Mouse (Mus musculus): Measurements from ENCODE around the gene Eif3l.

Gene Eif3l

GRCm38 (mm10) chr15:79093083-79093839 lies 18.3 kb downstream of the Eif3l start:
- no peak for DNase-seq (ENCODE audit: low spot score in 2 of 2)

- DNase-seq (ENCODE audit: low spot score in 2 of 2) = no peak
Observed at GRCm38 (mm10) chr15:79095483-79095882, 20.5 kb downstream of the Eif3l start.

GRCm38 (mm10) chr15:79096556-79096955 lies 21.6 kb downstream of the Eif3l start:
- no peak for DNase-seq (ENCODE audit: low spot score in 2 of 2)

- DNase-seq (ENCODE audit: low spot score in 2 of 2) = no peak
Observed at GRCm38 (mm10) chr15:79097135-79097534, 22.2 kb downstream of the Eif3l start.

GRCm38 (mm10) chr15:79097611-79098025 lies 22.6 kb downstream of the Eif3l start:
- DNase-seq (ENCODE audit: low spot score in 2 of 2) = no peak

- no peak for DNase-seq (ENCODE audit: low spot score in 2 of 2)
Observed at GRCm38 (mm10) chr15:79098220-79098619, 23.2 kb downstream of the Eif3l start.

- no peak for DNase-seq (ENCODE audit: low spot score in 2 of 2)
Observed at GRCm38 (mm10) chr15:79098868-79099267, 23.9 kb downstream of the Eif3l start.

GRCm38 (mm10) chr15:79099456-79099855 lies 24.5 kb downstream of the Eif3l start:
- no peak for DNase-seq (ENCODE audit: low spot score in 2 of 2)

GRCm38 (mm10) chr15:79100391-79100790 lies 25.4 kb downstream of the Eif3l start:
- no peak for DNase-seq (ENCODE audit: low spot score in 2 of 2)

GRCm38 (mm10) chr15:79101531-79101930 lies 26.6 kb downstream of the Eif3l start:
- DNase-seq (ENCODE audit: low spot score in 2 of 2) = no peak

GRCm38 (mm10) chr15:79103264-79103663 lies 28.3 kb downstream of the Eif3l start:
- DNase-seq (ENCODE audit: low spot score in 2 of 2) = no peak

- DNase-seq (ENCODE audit: low spot score in 2 of 2) = no peak
Observed at GRCm38 (mm10) chr15:79105804-79106203, 30.8 kb downstream of the Eif3l start.

GRCm38 (mm10) chr15:79107966-79108365 lies 33.0 kb downstream of the Eif3l start:
- DNase-seq (ENCODE audit: low spot score in 2 of 2) = no peak

GRCm38 (mm10) chr15:79108421-79109320 lies 33.7 kb downstream of the Eif3l start, which contains the start of gene Micall1:
Gene Micall1, plus strand, starts transcription at chr15:79108898.
- DNase-seq (ENCODE audit: low spot score in 2 of 2) = no peak

GRCm38 (mm10) chr15:79109321-79109934 lies 34.4 kb downstream of the Eif3l start:
- DNase-seq (ENCODE audit: low spot score in 2 of 2) = no peak

GRCm38 (mm10) chr15:79110031-79110430 lies 35.1 kb downstream of the Eif3l start:
- DNase-seq (ENCODE audit: low spot score in 2 of 2) = no peak

GRCm38 (mm10) chr15:79110528-79110927 lies 35.5 kb downstream of the Eif3l start:
- no peak for DNase-seq (ENCODE audit: low spot score in 2 of 2)

- no peak for DNase-seq (ENCODE audit: low spot score in 2 of 2)
Observed at GRCm38 (mm10) chr15:79111774-79112173, 36.8 kb downstream of the Eif3l start.

GRCm38 (mm10) chr15:79115276-79115675 lies 40.3 kb downstream of the Eif3l start:
- no peak for DNase-seq (ENCODE audit: low spot score in 2 of 2)

GRCm38 (mm10) chr15:79119491-79119890 lies 44.5 kb downstream of the Eif3l start:
- no peak for DNase-seq (ENCODE audit: low spot score in 2 of 2)

GRCm38 (mm10) chr15:79122119-79122518 lies 47.1 kb downstream of the Eif3l start:
- no peak for DNase-seq (ENCODE audit: low spot score in 2 of 2)

- no peak for DNase-seq (ENCODE audit: low spot score in 2 of 2)
Observed at GRCm38 (mm10) chr15:79122546-79122945, 47.6 kb downstream of the Eif3l start.

Measured in right cerebral cortex, postnatal 36 days (tissue).